Mouse (Mus musculus): Measurements from ENCODE around the gene Pip5k1c.

DNA sequence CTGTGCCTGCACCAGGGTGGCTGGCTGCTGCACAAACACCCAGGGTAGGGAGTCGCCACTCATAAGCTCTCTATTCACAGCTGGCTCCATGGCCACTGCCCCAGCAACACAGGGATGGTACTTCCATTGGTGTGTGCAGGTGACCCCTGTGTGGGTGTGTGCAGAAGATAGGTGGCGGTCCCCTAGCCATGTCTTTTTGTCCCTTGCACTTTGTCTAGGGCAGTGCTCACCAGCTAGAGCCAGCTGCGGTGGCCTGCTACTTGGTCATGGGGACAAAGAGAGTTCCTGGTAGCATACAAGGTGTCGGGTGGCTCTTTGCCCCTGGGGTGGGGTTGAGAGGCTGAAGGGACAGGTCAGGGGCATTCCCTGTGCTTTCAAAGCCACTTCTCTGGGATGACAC is 48.6 kb upstream of the Pip5k1c start:
- no peak for TF ChIP-seq CTCF (IDR thresholded peaks at IDR 0.05; ENCODE audit: low read depth)
- TF ChIP-seq EP300 (optimal IDR thresholded peaks at IDR 0.05) = no peak

Data from stomach, postnatal 0 days (tissue).